Mouse (Mus musculus): ENCODE measurements around the gene Sept9.

The Sept9 gene

DNA sequence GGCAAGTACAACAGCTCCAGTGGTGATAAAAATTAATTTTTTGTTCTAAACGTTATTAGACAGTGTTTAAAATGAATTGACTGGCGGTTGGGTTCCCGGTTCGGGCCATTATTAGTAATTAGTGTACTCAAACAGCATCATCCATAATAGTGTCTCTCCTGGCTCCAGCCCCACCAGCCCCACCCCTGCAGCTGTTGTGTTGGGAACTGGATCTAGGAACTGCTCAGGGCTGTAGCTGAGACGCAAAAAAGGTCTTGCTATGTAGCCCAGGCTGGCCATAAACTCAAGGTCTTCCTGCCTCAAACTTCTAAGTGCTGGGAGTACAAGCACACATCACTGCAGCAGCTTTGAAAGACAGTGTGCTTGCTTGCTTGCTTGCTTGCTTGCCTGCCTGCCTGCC is 180.3 kb downstream of the Sept9 start:
- no peak for DNase-seq (ENCODE audit: low spot score)

DNA sequence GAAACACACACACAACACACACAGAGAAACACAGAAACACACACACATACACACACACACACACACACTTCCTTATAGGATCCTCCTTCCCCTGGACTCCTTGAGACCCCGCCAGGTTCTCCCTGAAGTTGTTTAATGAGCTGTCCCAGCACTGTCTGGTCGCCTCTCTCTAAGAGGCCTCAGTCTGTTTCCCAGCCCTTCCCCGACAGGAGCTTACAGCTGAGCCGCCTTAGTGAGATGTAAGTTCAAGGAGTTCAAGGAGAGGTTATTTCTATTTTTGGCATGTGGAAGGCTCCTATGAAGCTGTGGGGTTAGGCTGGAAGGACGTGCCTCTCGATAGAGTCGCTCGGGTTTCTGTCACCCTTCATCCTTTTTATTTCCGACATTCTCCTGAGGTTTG is 184.8 kb downstream of the Sept9 start:
- no peak for DNase-seq (ENCODE audit: low spot score)

DNA sequence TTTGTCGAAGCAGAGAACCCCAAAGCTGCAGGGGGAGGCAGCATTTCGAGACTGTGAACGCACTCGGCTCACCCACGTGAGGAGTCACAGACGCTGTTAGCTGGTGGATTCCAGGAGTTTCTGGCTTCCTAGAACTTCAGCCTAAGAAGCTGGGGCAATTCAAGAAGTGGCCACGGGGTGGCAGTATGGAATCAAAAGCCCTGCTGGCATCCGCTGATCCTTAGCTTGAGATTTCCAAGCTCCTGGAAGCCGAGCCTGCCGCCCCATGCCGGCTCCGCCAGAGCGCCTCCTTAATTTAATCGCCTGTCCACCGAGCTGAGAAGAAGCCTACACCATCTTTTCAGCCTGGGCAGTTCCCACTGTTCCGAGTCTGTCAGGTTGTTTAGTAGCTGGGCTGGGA is 185.4 kb downstream of the Sept9 start:
- peak; percentile 72 for DNase-seq (ENCODE audit: low spot score)

DNA sequence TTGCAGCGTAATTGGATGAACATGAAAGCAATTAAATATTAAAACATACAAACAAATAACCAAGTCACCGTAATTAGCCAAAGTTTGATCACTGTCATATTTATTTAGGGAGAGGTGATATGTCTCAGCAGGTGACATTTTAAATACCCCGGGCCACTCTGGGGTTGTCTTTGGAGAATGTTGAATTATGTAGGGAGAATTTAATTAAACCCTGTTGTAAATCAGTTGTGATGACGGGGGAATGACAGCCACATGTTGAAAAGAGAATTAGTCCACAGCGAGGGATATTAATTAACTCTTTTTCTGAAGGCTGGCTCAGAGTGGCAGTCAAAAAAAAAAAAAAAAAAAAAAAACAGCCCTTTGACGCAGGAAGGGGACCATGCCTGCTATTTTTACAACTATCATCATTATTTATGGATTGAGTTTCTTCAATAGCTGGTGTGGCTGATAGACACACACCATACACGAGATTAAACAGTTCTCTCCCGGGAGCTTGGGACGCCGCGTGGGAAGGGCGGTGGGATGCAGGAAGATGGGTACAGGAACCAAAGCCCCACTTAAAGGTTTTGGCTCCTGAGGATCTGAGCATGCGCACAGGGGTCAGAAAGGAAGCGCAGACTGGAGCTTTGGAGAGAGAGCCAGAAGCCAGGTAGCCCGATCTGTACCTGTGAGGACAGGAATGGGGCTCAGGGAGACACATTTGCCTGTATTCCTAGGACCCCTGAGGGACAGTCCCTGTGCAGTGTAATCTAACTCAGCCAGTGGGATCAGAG is 186.1 kb downstream of the Sept9 start:
- DNase-seq (ENCODE audit: low spot score) = no peak

DNA sequence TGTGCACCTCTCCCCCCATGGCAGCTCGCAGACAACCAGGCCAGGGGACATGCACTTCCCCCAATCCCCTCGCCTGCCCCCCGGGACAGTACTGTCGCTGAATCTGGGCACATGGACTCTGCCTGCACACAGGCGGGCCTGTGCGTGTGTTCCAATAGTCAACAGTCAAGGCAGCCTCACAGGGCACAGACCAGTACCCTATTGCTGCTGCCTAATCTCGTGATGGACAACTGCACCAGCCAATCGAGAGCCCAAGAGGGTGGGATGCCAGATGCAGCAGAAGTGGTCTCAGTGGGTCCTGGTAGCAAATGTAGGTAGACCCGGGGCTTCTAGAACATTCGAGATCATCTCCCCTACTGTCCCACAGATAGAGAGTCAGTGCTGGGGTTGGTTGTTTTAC is 187.8 kb downstream of the Sept9 start:
- no peak for DNase-seq (ENCODE audit: low spot score)

DNA sequence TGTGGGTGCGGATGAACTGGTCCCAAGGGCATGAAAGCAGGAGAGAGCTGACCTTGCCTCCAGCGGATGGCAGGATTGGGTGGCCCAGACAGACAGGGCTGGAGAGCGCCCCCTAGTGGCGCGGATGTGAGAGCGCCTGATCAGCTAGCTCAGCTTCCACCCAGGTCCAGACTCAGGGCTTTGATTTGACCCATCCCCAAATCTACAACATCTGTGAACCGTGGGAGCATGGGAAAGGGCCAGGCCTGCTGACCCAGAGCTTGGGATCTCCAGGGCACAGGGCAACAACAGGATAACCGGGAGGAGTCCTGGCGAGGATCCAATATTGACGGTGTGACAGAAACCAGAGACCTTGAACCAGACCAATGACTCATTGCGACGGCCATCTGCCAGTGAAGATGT is 190.5 kb downstream of the Sept9 start:
- DNase-seq (ENCODE audit: low spot score) = peak; percentile 59

DNA sequence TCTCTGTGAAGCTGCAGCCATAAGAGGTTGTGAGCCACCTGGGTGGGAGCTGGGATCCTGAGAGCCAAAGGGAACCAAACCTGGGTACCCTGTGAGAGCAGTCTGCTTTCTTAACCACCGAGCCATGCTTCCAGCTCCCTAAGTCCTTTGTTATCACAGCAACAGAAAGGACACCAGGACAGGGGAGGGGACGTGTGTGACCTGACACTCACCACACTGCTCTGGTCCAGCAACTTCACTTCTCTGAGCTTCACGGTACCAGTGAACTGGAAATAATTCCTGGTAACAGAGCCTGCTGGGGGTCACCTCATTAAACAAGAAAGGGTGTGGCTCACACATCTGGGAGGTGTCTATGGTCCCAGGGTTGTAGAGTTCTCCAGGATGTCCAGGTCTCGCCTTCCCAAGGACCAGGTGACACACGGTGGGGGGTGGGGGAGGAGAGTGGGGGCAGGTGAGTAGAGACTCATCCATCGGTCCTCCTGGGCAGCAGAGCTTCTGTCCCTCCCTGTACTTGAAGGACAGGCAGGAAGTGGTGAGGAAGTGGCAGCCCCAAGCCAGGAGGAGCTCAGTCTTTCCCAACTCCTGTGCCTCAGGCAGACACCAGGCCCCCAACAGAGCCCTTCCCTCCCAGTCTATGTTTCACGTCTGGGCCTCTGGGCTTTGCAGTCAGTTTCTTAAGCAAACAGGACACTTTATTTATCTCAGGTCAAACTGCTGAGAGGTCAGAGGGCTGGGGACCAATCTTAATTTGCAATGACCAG is 191.5 kb downstream of the Sept9 start:
- no peak for DNase-seq (ENCODE audit: low spot score)

DNA sequence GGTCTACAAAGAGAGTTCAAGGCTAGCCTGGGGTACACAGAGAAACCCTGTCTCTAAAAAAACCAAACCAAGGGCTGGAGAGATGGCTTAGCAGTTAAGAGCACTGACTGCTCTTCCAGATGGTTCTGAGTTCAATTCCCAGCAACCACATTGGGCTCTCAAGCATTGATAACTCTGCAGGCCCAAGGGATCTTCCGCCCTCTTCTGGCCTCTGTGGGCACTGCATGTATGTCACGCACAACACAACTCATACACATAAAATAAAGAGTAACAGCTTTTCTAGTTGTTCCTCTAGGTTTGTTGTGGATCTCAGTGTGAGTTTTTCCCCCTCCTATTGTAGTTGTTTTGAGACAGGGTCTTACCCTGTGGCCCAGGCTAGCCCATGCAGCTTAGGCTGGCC is 192.8 kb downstream of the Sept9 start:
- no peak for DNase-seq (ENCODE audit: low spot score)

DNA sequence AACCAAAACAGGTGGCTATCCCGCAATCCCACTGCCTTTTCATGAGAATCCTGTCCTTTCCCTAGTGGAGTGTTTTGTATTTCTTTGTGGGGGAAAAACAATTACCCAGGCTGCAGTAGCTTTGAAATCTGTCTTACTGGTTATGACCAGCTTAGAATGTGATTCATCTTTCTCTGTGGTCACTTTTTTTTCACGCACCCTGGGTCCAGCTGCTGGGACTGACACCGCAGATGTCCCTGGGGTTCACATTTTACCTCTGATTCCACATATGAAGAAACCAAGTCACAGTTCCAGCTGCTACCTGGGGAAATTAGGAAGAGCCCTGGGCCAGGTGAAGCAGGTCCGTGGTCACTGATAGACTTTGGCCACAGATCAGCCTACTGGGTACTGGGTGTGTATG is 194.3 kb downstream of the Sept9 start:
- DNase-seq (ENCODE audit: low spot score) = no peak

DNA sequence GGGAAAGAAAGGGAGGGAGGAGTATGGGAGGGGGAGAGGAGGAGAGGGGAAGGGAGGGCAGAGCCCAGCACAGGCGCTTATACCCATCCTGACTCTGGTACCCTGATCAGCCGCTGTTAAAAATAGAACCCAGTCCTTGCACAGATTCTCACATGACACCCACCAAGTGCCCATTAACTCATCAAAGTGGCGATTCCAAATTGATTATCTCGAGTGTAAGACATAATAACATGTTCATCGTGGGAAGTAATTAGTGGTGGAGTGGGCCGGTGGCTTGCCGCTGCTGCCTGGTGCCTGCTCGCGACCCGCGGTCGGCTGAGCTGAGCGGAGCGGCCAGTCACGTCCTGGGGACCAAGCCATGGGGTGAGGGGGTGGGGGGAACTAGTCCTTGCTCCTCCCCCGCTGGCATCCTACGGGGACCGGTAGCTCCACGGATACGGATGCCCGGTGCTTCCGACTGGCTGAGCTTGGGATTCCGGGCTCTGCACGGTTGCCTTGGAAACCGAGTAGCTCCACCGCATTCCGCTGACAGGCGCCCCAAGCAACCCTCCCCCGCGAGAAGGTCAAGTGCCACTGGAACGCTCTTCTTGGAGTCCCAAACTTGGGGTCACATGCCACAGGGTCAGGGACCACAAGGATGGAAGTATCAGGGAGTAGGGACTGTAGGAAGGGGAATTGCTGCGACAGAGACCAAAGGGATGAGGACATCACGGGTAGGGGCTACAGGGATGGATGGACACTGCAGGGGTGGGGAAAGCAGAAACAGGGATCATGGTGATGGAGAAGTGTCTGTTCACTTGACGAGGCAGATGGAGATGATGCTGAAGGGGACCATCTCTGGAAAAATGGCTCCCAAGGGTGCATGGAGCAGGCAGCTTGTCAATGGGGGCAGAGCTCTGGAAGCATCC is 195.0 kb downstream of the Sept9 start:
- DNase-seq (ENCODE audit: low spot score) = no peak

DNA sequence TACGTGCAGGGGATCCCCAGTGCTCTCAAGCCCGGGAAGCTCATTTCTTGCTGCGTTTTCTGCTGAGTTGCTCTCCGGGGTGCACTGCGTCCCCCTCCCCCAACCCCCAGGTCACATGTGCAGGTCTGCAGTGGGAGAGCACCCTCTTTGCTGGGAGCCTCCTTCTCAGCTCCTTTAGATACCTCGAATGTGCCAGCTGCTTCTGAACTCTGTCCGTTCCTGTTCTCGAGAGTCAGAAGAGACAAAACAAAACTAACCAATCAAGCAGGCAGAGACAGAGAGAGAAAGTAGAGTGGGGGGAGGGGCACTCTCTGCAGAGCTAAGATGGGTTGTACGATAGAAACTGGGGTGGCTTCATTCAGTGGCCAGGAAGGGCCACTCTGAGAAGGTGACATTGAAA is 195.8 kb downstream of the Sept9 start:
- DNase-seq (ENCODE audit: low spot score) = no peak

DNA sequence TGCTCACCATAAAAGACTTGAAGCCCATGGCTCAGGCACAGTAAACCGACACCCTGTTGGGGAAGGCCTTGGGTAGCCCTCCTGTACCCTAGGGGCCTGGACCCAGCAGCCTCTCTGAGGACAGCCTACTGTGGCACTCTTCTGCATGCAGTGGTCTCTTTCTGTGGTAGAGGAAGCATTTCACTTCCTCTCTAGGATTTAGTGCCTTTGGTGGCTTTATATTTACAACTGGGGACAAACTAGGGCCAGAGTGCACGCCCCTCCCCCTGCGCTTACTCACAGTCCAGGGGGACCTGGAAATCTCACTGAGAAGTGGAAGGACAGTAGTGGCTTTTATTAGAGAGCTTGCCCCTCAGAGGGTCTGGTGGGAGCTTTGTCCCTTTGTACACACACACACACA is 197.5 kb downstream of the Sept9 start:
- no peak for DNase-seq (ENCODE audit: low spot score)

DNA sequence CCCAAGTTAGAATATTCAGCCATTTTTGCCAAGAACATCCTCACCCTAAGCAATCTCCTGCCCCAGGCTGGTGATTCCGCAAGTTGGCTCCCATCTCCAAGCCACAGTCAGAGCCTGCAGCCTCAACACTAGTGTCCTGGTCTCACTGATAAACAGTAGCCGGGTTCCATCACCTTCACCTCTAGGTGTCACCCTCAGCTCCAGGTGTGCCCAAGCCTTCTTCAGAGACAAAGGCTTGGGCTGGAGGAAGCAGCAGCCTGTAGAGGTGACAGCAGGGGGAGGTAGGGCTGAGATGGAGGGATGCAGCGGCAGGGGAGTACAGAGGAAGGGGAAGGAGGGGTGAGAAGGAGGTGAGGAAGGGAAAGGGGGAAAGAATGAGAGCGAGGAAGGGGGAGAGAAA is 198.3 kb downstream of the Sept9 start:
- DNase-seq (ENCODE audit: low spot score) = no peak

DNA sequence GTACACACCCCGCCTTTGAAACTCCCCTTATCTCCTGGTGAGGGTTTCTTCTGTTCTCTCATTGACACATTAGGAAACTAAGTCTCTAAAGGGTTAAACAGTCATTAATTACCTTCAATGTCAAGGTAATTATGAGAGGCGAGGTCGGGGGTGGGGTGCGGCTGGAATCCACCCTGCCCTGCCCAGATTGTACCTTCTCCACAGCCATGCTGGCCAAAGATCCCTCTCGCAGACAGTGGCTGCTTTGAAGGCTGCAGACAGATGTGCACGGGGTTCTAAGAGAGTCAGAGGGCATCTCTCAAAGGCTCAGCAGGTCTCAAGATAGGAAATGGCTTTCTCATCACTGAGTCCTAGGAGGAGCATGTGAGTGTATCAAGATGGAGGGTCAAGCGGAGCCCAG is 198.7 kb downstream of the Sept9 start:
- no peak for DNase-seq (ENCODE audit: low spot score)

DNA sequence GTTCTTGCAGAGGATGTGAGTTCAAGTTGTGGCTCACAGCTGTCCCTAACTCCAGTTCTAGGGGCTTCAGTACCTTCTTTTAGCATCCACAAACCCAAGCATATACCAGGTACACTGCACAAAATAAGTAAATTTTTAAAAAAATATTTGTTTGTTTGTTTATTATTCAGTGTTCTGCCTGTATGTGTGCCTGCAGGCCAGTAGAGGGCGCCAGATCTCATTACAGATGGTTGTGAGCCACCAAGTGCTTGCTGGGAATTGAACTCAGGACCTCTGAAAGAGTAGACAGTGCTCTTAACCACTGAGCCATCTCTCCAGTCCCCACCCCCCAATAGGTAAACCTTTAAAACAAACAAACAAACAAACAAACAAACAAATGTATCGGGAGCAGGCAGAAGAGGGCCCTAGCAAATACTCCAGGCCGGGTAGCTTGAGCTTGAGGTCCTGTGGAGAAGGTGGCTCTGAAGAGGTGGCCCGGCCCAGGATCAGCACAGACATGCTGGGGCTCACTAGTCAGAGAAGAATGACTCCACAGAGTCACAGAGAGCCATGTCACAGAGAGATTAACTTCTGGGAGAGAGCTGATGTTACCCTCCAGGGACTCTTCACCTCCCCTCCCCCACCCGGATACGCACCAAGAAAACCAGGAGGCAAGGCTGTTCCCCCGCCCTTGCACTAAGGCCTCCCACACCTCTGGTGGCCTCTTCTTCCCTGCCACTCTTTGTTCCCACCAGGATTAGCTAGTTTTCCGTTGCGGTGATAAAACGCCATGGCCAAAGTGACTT is 202.3 kb downstream of the Sept9 start:
- DNase-seq (ENCODE audit: low spot score) = no peak

DNA sequence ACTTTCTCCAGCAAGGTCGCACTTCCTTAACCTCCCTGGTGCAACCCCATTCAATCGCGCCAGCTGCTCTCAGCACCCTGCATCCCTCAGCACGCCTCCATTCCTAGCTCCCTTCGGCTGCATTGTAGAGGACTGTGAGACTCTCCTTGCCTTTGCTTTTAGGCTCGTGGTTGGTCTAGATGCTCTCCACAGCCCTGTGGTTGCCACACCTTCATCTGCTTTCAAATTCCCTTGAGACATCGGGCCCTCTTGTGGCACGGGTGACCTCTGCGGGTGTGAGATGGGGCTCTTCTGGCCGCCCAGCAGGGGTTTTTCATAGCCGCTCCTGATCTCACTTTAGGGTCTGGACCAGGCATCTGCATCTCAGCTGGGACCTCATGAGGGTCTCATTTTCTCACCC is 203.1 kb downstream of the Sept9 start:
- DNase-seq (ENCODE audit: low spot score) = no peak

DNA sequence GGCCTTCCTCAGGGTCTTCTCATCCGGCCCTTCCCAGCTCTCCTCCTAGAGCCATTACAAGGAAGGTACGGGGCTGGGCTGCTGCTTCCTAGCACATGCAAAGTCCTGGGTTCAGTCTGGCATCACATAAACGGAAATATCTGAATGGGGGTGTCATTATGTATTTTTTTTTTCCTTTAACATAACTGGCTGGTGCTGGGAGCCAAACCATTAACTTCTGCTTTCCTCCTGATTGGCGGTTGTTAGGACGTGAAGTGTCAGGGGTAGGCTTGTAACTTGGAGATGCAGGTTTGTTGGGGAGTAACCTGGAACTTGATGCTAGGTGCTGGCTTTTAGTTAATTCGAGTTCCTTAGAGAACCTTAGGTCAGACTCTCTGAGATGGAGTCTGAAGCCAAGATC is 203.6 kb downstream of the Sept9 start:
- no peak for DNase-seq (ENCODE audit: low spot score)

DNA sequence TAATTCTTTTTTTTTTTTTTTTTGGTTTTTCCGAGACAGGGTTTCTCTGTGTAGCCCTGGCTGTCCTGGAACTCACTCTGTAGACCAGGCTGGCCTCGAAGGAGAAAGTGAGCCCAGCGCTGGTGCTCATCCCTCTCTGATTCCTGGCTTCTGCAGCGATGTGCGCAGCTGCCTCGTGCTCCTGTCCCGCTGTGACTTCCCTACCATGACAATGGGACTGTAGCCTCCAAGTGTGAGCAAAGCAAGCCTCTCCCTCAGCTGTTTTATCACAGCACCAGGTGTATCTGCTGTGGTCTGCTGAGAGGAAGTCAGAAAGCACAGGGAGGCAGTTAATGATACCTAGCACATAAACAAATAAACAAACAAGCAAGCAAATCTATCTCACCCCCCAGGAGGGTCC is 204.3 kb downstream of the Sept9 start:
- DNase-seq (ENCODE audit: low spot score) = no peak

DNA sequence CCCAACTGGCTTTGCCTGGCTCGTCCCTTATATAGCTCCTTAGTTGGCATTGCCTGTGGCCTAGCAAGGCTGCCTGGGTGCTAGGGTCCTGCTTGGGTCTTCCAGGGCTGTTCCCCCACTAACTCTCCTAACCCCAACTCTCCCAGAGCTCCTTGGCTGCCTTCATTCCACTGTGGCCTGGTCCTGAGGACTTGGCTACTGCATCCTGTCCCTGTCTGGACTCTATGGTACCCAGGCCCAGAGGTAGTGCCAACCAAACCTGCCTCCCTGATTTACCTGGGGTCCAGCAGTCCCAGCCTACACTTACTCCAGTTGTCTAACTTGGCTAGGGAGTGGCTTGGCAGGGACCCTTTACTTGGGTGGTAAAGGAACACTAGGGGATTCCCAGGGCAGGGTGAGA is 207.2 kb downstream of the Sept9 start:
- DNase-seq (ENCODE audit: low spot score) = no peak

DNA sequence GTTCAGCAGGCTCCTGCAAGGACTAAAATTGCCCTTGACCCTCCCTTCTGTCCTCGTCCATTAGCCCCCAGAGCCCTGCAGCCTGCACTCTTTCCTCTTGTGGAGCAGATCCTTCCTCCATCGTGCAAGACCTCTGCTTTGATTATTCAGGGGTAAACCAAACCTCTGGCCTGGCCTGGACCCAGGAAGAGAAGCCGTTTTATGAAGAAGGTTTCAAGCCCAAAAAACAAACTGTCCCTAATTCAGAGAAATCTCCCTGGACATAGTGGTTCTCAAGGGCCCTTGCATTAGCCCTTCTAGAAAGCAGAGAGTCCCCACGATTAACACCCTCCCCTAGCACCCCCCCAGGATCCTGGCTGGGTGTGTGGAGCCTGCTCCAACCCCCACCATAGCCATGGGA is 207.7 kb downstream of the Sept9 start:
- no peak for DNase-seq (ENCODE audit: low spot score)

DNA sequence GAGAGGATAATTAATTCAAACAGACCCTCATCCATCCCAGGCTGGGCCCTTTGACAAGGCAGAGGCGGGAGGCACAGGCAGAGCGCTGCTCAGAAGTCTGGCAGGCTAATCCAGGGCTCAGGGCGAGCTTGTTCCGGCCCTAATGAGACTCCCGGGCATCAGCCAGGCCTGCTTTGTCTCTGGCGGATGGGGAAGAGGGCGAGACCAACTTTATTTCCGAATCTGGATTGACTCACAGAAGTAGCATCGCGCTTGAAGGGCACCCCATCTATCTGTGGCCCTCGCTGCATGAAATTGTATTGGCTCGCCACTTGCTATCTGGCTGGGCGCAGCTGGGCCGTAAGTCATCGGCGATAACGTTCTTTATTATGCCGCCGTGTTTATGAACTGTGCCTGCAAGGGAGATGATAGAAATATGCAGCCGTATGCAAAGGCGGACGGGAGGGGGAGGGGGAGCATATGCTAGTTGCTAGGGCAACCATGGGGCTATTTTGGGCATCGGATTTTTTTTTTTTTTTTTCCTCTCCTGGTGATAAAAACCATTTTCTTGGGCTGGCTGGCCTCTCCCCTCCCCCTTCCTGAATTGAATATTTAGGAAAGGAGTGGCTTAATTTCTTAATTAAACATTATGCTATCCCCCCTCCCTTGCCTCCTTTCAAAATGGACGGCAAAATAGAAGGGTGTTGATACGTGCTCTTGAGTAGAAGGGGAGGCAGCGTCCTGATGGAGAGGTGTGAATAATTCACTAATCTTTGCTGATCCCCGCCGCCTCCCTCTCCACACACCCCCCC is 208.4 kb downstream of the Sept9 start:
- peak; percentile 74 for DNase-seq (ENCODE audit: low spot score)

All from ovary, adult 18-20 months (tissue).